Mouse (Mus musculus) retina, embryonic 14.5 days (tissue): ENCODE measurements at regions not wholly inside any gene's neighbourhood (a gene's known extent, or its start where the extent isn't known, plus 50 kb on each side); places are given as distances from the start of the nearest gene placed in this dataset.

ENCODE experiments used
- DNase-seq: peaks from one replicate; pipeline ENCODE4 v3.0.0-alpha.2; 2015; ENCODE audit warnings: low spot score

DNA sequence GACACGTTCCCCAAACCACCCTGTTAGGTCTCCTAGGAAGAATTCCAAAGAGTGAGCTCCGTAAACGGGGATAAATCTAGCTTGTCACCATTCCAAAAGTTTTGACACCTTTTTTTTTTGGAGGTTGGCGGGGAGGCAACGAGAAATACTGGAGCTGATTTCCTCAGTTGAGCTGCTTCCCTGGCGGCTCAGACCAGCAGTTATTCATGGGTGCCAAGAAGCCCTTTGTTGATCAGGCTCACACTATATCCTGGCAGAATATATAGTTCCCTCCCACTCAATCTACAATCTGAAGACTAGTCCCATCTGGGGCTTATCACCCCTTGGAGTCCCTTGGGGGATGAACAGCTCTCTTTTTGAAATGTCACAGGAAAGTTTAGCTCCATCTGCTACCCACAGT, 77.5 kb upstream of the Tiam2 start:
- no peak for DNase-seq

DNA sequence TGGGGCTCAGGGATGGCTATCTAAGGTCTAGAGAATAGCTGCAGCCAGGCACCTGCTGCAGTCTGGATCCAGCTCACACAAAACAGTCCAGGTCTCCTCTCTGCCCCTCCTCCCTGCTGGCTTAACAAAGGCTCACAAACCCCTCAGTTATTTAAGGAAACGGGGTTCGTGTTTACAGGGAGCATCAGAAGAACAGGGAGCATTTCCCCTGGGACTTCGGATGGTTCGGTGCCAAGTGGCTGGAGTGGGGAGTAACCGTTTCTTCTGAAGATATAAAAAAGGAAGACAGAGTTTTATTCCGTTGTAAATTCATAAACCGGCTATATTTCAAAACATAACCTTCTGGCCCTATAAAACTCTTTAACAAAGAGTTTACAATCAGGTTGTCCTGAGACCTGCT, 77.1 kb upstream of the Tiam2 start:
- no peak for DNase-seq

DNA sequence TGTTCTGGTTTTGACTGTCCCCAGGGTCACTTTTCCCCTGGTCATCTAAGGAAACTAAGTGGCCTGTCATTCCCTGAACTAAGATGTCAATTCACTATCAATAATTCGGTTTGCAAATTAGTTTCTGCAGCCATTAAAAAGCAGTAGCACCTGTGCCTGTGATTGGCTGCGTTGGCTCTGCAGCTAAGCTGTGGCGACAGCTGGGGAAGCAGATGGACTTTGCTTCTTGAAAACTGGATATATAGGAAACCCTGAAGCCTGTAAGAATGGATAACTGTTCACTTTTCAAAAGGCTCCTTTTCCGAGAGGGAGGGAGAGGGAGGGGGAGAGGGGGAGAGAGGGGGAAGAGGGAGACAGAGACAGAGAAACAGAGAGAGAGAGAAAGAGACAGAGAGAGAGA, 75.2 kb upstream of the Tiam2 start:
- no peak for DNase-seq

DNA sequence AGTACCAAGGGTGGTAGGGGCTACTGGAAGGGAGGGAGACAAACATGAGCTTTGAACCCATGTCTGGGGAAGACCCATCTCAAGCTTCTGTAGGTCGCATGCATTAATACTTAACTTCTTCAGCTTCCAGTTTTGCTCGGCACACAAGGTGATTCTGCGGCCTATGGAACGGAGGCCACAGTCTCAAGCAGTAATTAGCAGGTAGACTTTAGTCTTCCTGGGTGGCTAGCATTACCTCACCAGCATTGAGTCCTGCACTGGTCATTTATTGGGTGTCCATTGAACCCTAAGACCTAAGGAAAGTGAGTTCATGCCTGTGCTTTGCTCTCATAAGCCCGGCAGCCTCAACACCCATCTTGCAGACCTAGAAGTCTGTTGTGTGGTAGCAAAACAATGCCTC, 74.4 kb upstream of the Tiam2 start:
- no peak for DNase-seq

DNA sequence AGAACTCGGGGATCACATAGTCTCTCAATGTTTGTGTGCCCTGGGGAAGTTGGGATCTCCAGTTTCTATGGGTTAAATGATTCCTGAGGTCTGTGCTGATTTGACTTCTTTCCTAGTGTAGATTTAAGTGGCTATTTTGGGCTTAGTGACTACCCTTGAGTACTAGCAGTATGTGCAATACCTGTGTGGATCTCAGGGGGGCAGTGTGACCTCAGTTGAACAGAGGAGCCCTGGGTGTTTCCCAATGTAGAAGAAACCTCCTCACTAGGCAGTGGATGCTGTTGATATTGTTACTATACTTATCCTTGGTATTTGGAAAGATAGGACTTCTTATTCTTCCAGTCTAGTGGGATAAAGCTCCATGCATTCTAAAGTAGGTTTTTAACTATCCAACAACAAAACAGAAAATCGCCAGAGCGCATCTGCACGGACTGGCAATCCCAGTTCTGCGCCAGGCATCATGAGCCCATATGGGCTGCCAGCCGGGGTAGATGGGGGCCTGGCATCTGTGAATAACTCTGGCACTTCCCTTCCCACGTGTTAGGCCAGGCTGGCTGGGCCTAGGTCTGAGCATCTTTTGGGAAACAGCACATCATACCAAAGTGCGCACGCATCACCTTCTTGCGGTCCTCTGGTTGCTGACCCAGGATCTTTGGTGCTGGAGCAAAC, 72.7 kb upstream of the Tiam2 start:
- DNase-seq: peak; percentile 26

DNA sequence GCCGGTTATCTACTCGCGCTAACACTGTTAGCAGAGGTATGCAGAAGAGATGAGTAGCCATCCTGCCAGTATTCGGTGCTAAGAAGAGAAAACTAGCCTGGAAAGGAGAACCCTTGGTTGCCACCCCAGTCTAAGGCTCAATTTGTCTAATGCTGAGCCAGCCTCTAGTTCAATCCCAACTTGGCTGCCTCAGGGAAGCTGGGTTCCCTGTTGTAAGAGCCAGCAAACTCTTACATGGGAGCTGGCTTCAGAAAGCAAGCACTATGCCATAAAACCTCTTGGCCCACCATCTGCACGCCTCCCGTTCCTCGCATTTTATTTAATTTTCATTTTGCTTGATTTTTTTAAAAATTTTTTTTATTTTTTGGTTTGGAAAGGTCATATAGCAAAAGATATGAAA, 69.6 kb upstream of the Tiam2 start:
- DNase-seq: no peak

DNA sequence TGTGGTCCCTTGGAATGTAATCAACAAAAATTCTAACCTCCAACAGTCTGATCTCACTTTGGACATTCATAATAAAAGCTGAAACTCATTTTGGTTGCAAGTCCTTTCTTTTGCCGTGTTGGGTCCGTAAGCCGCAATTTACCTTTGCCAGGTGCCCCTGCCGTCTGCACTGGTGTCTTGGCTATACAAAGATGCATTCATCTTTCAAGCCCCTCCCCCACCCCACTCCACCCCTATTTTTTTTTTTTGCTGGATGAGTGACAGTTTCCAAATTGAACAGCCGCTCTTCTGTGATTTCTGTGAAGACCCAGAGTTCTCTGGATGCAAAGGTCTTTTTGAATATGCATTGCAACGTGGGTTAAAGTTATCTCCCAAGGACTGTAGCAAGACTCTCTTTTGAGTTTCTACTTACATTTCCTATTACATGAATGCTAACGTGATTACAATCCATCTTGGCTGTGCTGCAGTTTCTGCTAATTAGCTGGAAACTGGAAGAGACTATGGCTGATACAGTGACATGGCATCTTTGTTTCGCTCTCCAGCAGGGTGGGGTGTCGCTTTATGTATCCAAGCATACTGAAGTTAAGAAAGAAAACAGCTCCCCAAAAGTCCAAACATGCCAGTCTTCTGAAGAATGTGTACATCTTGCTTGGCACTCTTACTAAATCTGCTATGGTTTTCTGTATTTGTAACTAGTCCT, 67.4 kb upstream of the Tiam2 start:
- DNase-seq: no peak

DNA sequence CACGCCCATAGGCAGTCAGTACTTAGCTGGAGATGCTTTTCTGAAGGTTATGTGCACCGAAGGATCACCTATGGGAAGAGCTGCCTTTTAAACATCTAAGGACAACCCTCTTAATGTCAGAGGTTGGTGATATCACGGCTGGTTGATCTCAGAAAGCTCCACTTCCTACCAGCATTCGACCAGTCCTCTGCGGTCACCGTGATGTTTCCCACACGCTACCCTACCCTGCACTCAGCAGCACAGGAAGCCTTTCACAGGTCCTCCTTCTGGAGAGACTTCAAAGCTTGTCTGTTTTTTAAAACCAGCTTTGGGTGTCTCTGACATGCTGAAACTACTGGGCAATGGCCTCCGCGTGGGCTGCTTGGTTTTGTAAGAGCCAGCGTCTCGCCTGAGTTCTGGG, 65.6 kb upstream of the Tiam2 start:
- DNase-seq: no peak

DNA sequence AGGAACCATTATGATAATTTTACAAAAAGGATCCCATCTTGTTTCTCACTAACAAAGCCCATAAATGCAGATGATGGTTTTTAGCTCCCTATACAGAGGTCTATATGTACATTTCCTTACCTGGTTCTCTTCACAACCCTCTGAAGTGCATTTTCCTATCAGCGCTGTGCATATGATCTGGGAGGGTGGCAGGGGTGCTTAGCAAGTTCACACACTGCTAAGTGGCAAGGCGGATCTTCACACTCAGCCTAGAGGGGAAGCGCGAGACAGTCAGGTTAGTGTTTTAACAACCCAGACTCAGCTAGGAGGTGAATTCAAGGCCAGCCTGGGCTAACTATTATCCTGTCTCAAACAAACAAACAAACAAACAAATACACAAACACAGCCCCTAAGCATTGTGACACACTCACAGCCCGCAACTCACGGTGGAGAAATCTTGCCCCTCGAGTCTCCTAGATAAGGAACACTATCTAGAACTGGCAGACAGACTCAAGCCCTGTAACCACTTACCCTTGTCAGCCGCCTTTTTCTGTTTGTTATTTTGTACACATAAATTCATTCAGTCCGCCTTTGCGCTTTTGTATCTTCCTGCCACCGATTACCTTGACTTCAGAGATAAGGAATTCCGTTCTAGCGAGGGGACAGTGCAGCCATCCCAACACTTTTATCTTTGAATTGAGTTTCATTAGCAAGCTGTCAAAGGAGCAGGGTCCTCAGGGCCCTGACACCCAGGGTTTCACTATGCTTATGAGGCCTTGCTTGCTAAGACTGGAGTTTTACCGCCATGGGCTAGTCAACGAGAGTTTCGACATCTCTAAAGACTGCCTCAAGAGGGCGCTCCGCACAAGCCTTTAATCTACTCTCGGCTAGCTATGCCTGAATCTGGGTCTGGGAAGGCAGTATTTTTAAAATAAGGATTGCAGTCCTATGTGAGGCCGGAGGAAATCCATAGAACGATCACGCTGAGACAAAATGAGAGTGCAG, 53.0 kb upstream of the Tiam2 start:
- peak; percentile 91 for DNase-seq

DNA sequence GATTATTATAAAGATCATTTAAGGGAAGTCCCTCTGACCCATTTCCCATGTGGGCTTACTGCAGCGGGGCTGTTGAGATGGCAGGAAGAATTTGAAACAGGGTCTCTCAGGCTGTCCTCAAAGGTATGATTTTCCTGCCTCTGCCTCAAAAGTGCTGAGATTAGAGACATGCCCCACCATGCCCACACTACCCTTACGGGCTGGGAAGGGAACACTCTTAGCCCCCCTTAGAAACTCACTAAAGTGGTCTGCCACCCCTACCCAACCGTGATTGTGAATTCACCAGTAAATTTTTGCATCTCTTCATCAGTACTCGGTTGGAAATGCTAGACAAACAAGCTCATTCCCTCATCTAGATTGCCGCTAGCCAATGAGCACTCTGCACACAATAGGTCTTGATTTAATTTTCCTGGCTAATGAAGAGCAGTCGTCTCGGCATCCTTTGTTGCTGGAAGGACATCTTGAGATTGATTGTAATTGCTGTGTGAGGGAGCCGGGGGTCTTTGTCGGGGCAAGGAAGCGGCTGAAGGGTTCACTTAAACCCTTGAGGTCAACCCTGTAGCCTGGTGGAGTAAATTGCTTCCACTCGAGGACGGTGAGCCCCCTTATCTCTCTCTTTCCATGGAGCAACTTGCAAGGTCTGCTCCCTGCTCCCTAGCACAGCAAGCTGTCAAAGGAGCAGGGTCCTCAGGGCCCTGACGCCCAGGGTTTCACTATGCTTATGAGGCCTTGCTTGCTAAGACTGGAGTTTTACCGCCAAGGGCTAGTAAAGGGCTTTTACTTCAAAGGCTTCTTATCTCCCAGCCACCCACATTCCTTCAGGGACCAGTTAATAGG, 51.7 kb upstream of the Tiam2 start:
- DNase-seq: peak; percentile 49
